Mouse (Mus musculus) lung, postnatal 10 days (tissue): ENCODE data around the gene Ctu1.

Experiments used
- DNase-seq: peaks from one replicate; pipeline ENCODE4 v3.0.0; 2021

The Ctu1 gene

GRCm38 (mm10) chr7:43680960-43681359 is 9.1 kb downstream of the Ctu1 start:
- peak; percentile 77 for DNase-seq

- DNase-seq, result peak; percentile 31
These were observed 10.7 kb downstream of the Ctu1 start for GRCm38 (mm10) chr7:43682511-43682910.

GRCm38 (mm10) chr7:43685088-43685487 is 13.3 kb downstream of the Ctu1 start:
- DNase-seq, result peak; percentile 36

- no peak for DNase-seq
These were observed 18.3 kb downstream of the Ctu1 start, which contains the start of gene Klk14 for GRCm38 (mm10) chr7:43690118-43690517. Gene Klk14, plus strand, starts transcription at chr7:43690418.

- peak; percentile 22 for DNase-seq
These were observed 38.2 kb downstream of the Ctu1 start for GRCm38 (mm10) chr7:43710031-43710430.

- no peak for DNase-seq
These were observed 40.5 kb downstream of the Ctu1 start, which contains the start of gene Klk13 for GRCm38 (mm10) chr7:43712267-43712666. Gene Klk13, plus strand, starts transcription at chr7:43712567.

GRCm38 (mm10) chr7:43712917-43713316 is 41.1 kb downstream of the Ctu1 start:
- peak; percentile 6 for DNase-seq

- DNase-seq, result peak; percentile 34
These were observed 42.0 kb downstream of the Ctu1 start for GRCm38 (mm10) chr7:43713741-43714351.
